Mouse (Mus musculus): ENCODE data around the gene Grk2.

GRCm38 (mm10) chr19:4279487-4279886 is 26.5 kb downstream of the Grk2 start:
- TF ChIP-seq CTCF (IDR thresholded peaks at IDR 0.05; ENCODE audit: borderline replicate concordance, insufficient read depth, low read depth, low read length) (peak; percentile 23; the same call in 1 of the 2 replicates), POLR2A (IDR thresholded peaks at IDR 0.05; ENCODE audit: borderline replicate concordance, insufficient read depth, low read length) (no peak)

All from cerebellum, adult 2 months (tissue).